Mouse (Mus musculus): Measurements from ENCODE around the gene Khdrbs1.

GRCm38 (mm10) chr4:129684531-129684930, 57.6 kb downstream of the Khdrbs1 start:
- TF ChIP-seq NANOG (IDR thresholded peaks at IDR 0.05; ENCODE audit: borderline replicate concordance, low read length) (no peak), CTCF (conservative IDR thresholded peaks at IDR 0.05; ENCODE audit: low read length) (no peak), POU5F1 (IDR thresholded peaks at IDR 0.05; ENCODE audit: borderline replicate concordance, low read length) (no peak)
